Comparison of ENCODE assay signal across 12 mouse cellular contexts in the genomic region with DNA sequence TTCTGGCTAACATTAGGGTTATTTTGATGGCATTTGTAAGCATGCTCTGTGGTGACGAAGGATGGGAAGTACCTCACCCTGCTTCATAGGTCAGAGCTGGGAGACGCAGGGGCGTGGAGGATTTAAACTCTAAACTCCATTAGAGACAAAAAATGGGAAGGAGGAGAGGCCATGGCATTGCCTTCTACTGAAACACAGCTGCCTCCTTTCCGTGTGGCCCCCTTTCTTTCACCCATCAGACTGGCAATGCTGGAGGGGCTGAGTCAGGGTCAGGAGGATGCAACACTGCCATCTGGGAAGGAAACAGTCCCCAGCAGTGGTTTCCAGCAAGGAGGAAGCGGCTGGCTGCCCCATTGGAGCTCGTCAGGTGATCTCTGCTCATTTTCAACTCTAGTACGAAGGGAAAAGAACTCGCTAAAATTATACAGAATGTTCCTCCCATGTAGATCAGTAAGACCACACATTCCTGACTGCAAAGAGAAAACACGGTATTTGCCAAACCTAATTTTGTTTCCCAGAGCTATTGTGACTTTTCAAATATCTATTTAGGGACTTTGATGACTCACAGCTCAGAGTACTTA. TPM values are rescaled to one million over a fixed set of nuclear protein-coding genes. Genes with fewer than 3 reads are reported as not detected.
DNase-seq lines count a peak whose midpoint lies in the region; ATAC-seq lines count a peak whose summit lies in the region.
"Had no signal": no experiment of that assay in that cellular context is flagged by ENCODE, and none has a peak within 500 bp of the region (broad histone marks: within the 10 kb centered on the region; RNA-seq: fewer than 3 reads in every experiment).

No protein-coding gene starts in this region.

- peak; percentile 42 to 52 for ATAC-seq in hematopoietic stem cell, adult 5-6 weeks (replicated peaks in 1 of 2; ENCODE audit: insufficient read depth in 1 of 2, low FRiP score in 2 of 2, low TSS enrichment in 1 of 2, low read depth in 1 of 2, poor library complexity in 2 of 2, severe bottlenecking in 2 of 2)
- ATAC-seq: Patski had no signal

- H3K4me1 ChIP-seq in brown adipose tissue, adult 24 weeks (ENCODE audit: control insufficient read depth, insufficient read depth, insufficient read length, low read length), result peaks cover 7% of the 10 kb centered on the region

- 0 out of 2 replicates have a peak overlapping the region, but pooled peaks have one; percentile 34 for H3K27ac ChIP-seq in brown adipose tissue, adult 24 weeks (replicated peaks; ENCODE audit: low read depth, low read length)
- H3K27ac ChIP-seq: forebrain, embryonic 12.5 days; hindbrain, embryonic 15.5 days had no signal

- no peak overlapping the region for H3K4me3 ChIP-seq in brown adipose tissue, adult 24 weeks (ENCODE audit: insufficient read depth, low read depth, low read length)
- H3K4me3 ChIP-seq: forebrain, embryonic 12.5 days; hindbrain, embryonic 15.5 days had no signal

- peak; percentile 54 for DNase-seq in cerebellum, adult 9-10 months
- no peak for DNase-seq in cerebellum, postnatal 10 days
- DNase-seq in layer of hippocampus, adult 11-12 months (ENCODE audit: low spot score), result peak; percentile 65
- no peak for DNase-seq in layer of hippocampus, postnatal 10 days (ENCODE audit: low spot score in 2 of 2)
- DNase-seq in T-cell, adult 2 months (ENCODE audit: low spot score), result no peak
- DNase-seq in kidney, postnatal 10 days, result no peak
- DNase-seq: B cell, adult 2 months had no signal

RNA-seq across cellular contexts. Expression of gene Plekho1, which starts 5.2 kb away (rescaled TPM):
- 10 to 100 TPM; 50.2 to 56.5 TPM for total RNA-seq in layer of hippocampus, postnatal 10 days (2021)
- polyA plus RNA-seq in brown adipose tissue, adult 24 weeks (2012; ENCODE audit: insufficient read depth, insufficient read length, missing spikeins), result 8.8 and 13.9 TPM in 2 replicates
- 37.5 and 41.6 TPM in 2 replicates for total RNA-seq in hematopoietic stem cell, adult 5-6 weeks (2017)

RNA-seq across cellular contexts. Expression of gene Vps45, which starts 57.3 kb away (rescaled TPM):
- 10 to 100 TPM; 41.9 to 42.2 TPM for total RNA-seq in layer of hippocampus, postnatal 10 days (2021)
- 16.6 and 23.7 TPM in 2 replicates for polyA plus RNA-seq in brown adipose tissue, adult 24 weeks (2012; ENCODE audit: insufficient read depth, insufficient read length, missing spikeins)
- 14.0 and 29.1 TPM in 2 replicates for total RNA-seq in hematopoietic stem cell, adult 5-6 weeks (2017)

Comparison
In these comparisons a context has a peak if more than half of its experiments do, and no peak if none do; other contexts are left out.
1. DNase-seq: peak in cerebellum, adult 9-10 months (single experiment) and layer of hippocampus, adult 11-12 months (single experiment); none in cerebellum, postnatal 10 days (0 of 2), layer of hippocampus, postnatal 10 days (0 of 2), T-cell, adult 2 months (single experiment) and kidney, postnatal 10 days (single experiment).